Mouse (Mus musculus): ENCODE results near the gene Pclo. TPM values are rescaled to one million over a fixed set of nuclear protein-coding genes. Genes with fewer than 3 reads are reported as not detected.

Gene Pclo
- polyA plus RNA-seq, 1 experiment, result 66.8 TPM

DNA sequence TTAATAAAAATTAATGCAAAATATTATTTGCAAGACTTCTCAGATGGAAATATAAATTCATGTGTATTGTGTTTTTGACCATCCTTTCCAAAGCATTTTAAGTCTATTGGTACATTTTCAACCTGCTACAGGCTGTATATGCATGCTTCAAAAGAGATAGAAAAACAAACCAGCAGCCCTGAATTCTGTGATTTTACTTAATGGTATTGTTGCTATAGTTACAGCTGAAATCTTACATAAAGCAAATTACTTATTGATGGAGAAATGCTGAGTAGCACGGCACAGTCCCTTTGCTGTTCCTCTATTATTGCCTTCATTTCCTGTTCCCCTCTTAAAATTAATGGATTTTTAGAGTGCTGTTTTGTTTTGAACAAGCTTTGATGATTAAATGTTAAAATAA lies 145.9 kb downstream of the Pclo start:
- TF ChIP-seq POLR2A (IDR thresholded peaks at IDR 0.05; ENCODE audit: extremely low read depth, insufficient read depth, low read length) (no peak), CTCF (IDR thresholded peaks at IDR 0.05; ENCODE audit: extremely low read depth, insufficient read depth, low read length) (no peak)
- Histone ChIP-seq H3K27ac (ENCODE audit: insufficient read depth, low read length) (no peak overlapping the region), H3K4me3 (ENCODE audit: insufficient read depth, low read length) (no peak overlapping the region), H3K4me1 (ENCODE audit: control insufficient read depth, insufficient read depth, low read length) (no peaks in the 10 kb centered on the region)

- no peak for TF ChIP-seq POLR2A (IDR thresholded peaks at IDR 0.05; ENCODE audit: extremely low read depth, insufficient read depth, low read length)
- no peak for TF ChIP-seq CTCF (IDR thresholded peaks at IDR 0.05; ENCODE audit: extremely low read depth, insufficient read depth, low read length)
- H3K27ac ChIP-seq (ENCODE audit: insufficient read depth, low read length), result no peak overlapping the region
- no peaks in the 10 kb centered on the region for H3K4me1 ChIP-seq (ENCODE audit: control insufficient read depth, insufficient read depth, low read length)
- no peak overlapping the region for H3K4me3 ChIP-seq (ENCODE audit: insufficient read depth, low read length)
Measured at GRCm38 (mm10) chr5:14662180-14662579, 147.5 kb downstream of the Pclo start.

- TF ChIP-seq CTCF (IDR thresholded peaks at IDR 0.05; ENCODE audit: extremely low read depth, insufficient read depth, low read length), result no peak
- TF ChIP-seq POLR2A (IDR thresholded peaks at IDR 0.05; ENCODE audit: extremely low read depth, insufficient read depth, low read length), result no peak
- Histone ChIP-seq H3K4me1 (ENCODE audit: control insufficient read depth, insufficient read depth, low read length) (no peaks in the 10 kb centered on the region; the same call in 1 of the 2 replicates), H3K4me3 (ENCODE audit: insufficient read depth, low read length) (no peak overlapping the region), H3K27ac (ENCODE audit: insufficient read depth, low read length) (no peak overlapping the region)
Measured at GRCm38 (mm10) chr5:14662603-14663002, 147.9 kb downstream of the Pclo start.

- Histone ChIP-seq H3K4me1 (ENCODE audit: control insufficient read depth, insufficient read depth, low read length) (no peaks in the 10 kb centered on the region), H3K4me3 (ENCODE audit: insufficient read depth, low read length) (no peak overlapping the region), H3K27ac (ENCODE audit: insufficient read depth, low read length) (no peak overlapping the region)
- TF ChIP-seq POLR2A (IDR thresholded peaks at IDR 0.05; ENCODE audit: extremely low read depth, insufficient read depth, low read length) (no peak), CTCF (IDR thresholded peaks at IDR 0.05; ENCODE audit: extremely low read depth, insufficient read depth, low read length) (no peak)
Measured at GRCm38 (mm10) chr5:14680419-14680818, 165.7 kb downstream of the Pclo start.

GRCm38 (mm10) chr5:14691995-14692394 lies 177.3 kb downstream of the Pclo start:
- H3K4me3 ChIP-seq (ENCODE audit: insufficient read depth, low read length), result no peak overlapping the region
- H3K4me1 ChIP-seq (ENCODE audit: control insufficient read depth, insufficient read depth, low read length), result no peaks in the 10 kb centered on the region
- H3K27ac ChIP-seq (ENCODE audit: insufficient read depth, low read length), result no peak overlapping the region
- TF ChIP-seq POLR2A (IDR thresholded peaks at IDR 0.05; ENCODE audit: extremely low read depth, insufficient read depth, low read length) (no peak), CTCF (IDR thresholded peaks at IDR 0.05; ENCODE audit: extremely low read depth, insufficient read depth, low read length) (no peak)

DNA sequence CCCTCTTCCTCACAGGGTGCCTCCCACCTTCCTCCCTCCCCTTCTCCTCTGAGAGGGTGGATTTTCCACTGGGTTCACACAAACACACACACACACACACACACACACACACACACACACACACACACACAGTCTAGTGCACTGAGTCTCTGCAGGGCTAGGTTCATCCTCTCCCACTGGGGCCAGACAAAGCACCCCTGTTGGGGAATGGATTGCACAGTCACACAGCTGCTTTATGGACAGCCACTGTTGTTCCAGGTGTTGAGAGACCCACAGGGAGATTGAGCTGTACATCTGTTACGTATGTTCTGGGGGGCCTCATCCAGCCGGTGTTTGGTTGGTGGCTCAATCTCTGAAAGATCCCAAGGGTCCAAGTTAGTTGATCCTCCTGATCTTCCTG lies 182.0 kb downstream of the Pclo start:
- no peak overlapping the region for H3K27ac ChIP-seq (ENCODE audit: insufficient read depth, low read length)
- H3K4me1 ChIP-seq (ENCODE audit: control insufficient read depth, insufficient read depth, low read length), result no peaks in the 10 kb centered on the region; the same call in 1 of the 2 replicates
- no peak for TF ChIP-seq CTCF (IDR thresholded peaks at IDR 0.05; ENCODE audit: extremely low read depth, insufficient read depth, low read length)
- TF ChIP-seq POLR2A (IDR thresholded peaks at IDR 0.05; ENCODE audit: extremely low read depth, insufficient read depth, low read length), result no peak
- H3K4me3 ChIP-seq (ENCODE audit: insufficient read depth, low read length), result no peak overlapping the region

- no peaks in the 10 kb centered on the region; the same call in 1 of the 2 replicates for H3K4me1 ChIP-seq (ENCODE audit: control insufficient read depth, insufficient read depth, low read length)
- no peak overlapping the region for H3K4me3 ChIP-seq (ENCODE audit: insufficient read depth, low read length)
- H3K27ac ChIP-seq (ENCODE audit: insufficient read depth, low read length), result no peak overlapping the region
- TF ChIP-seq CTCF (IDR thresholded peaks at IDR 0.05; ENCODE audit: extremely low read depth, insufficient read depth, low read length), result no peak
- no peak for TF ChIP-seq POLR2A (IDR thresholded peaks at IDR 0.05; ENCODE audit: extremely low read depth, insufficient read depth, low read length)
Measured at GRCm38 (mm10) chr5:14700900-14701299, 186.2 kb downstream of the Pclo start.

GRCm38 (mm10) chr5:14705423-14705822 lies 190.7 kb downstream of the Pclo start:
- Histone ChIP-seq H3K27ac (ENCODE audit: insufficient read depth, low read length) (no peak overlapping the region), H3K4me3 (ENCODE audit: insufficient read depth, low read length) (no peak overlapping the region), H3K4me1 (ENCODE audit: control insufficient read depth, insufficient read depth, low read length) (no peaks in the 10 kb centered on the region)
- TF ChIP-seq CTCF (IDR thresholded peaks at IDR 0.05; ENCODE audit: extremely low read depth, insufficient read depth, low read length) (no peak), POLR2A (IDR thresholded peaks at IDR 0.05; ENCODE audit: extremely low read depth, insufficient read depth, low read length) (no peak)

- TF ChIP-seq CTCF (IDR thresholded peaks at IDR 0.05; ENCODE audit: extremely low read depth, insufficient read depth, low read length), result no peak
- no peak for TF ChIP-seq POLR2A (IDR thresholded peaks at IDR 0.05; ENCODE audit: extremely low read depth, insufficient read depth, low read length)
- Histone ChIP-seq H3K27ac (ENCODE audit: insufficient read depth, low read length) (no peak overlapping the region), H3K4me1 (ENCODE audit: control insufficient read depth, insufficient read depth, low read length) (no peaks in the 10 kb centered on the region), H3K4me3 (ENCODE audit: insufficient read depth, low read length) (no peak overlapping the region)
Measured at GRCm38 (mm10) chr5:14707311-14707710, 192.6 kb downstream of the Pclo start.

DNA sequence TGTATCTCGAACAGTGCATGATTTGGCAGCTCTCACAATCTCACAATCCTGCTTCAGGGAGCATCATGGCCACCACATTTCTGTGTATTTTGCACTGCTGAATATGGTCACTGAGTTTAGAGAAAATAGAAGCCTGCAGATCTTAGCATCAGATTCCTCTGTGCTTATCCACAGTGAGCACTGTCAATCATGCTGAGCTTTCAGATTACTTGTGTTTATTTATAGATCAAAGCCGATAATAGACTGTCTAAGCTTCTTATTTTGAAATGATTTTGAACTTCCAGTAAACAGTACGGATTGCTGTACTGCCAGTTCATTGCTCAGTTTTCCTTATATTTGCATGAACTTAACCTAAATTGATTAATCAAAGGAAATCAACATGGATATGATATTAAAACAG lies 208.9 kb downstream of the Pclo start:
- TF ChIP-seq POLR2A (IDR thresholded peaks at IDR 0.05; ENCODE audit: extremely low read depth, insufficient read depth, low read length) (no peak), CTCF (IDR thresholded peaks at IDR 0.05; ENCODE audit: extremely low read depth, insufficient read depth, low read length) (no peak)
- no peak overlapping the region for H3K4me3 ChIP-seq (ENCODE audit: insufficient read depth, low read length)
- H3K4me1 ChIP-seq (ENCODE audit: control insufficient read depth, insufficient read depth, low read length), result no peaks in the 10 kb centered on the region
- H3K27ac ChIP-seq (ENCODE audit: insufficient read depth, low read length), result no peak overlapping the region

Measured in cortical plate, adult 2 months (tissue).